Mouse (Mus musculus): ENCODE results near the gene Slc5a3.
"Not testable (repeated sequence)": the region's sequence is repeated elsewhere in the genome, so short reads cannot be mapped to it uniquely, and the experiment has no call there.

Slc5a3 gene

DNA sequence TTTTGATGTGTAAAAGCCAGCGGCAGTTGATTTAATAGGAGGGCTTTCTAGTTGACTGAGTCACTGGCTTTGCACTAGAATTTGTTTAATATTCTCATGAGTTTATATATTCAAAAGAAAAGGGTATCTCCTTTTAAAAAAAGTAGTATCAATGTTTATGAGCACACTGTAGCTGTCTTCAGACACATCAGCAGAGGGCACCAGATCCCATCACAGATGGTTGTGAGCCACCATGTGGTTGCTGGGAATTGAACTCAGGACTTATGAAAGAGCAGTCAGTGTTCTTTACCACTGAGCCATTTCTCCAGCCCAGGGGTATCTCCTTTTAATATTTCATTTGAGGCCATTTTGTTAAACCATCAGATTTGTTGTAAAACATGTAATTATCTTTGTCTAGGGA lies 4.7 kb downstream of the Slc5a3 start:
- no peak for DNase-seq (ENCODE audit: low read depth, low spot score)

DNA sequence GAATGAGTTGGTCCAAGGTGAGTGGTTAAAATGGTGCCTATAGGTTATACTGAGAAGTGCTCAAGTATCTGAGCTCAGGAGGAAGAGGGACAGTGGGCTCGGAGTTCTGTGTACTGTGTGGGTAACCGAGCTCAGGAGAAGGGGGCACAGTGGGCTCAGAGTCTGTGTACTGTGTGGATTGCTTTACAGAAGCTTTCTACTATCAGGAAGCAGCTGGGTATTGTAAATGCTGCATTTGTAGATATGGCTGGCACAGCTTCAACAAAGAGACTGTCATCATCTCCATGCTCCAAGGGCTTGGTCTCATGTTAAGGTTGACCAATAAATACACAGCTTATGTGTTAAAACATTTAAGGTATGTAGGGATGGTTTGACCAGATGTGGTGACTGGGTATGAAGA lies 6.7 kb downstream of the Slc5a3 start:
- DNase-seq (ENCODE audit: low read depth, low spot score), result no peak

DNA sequence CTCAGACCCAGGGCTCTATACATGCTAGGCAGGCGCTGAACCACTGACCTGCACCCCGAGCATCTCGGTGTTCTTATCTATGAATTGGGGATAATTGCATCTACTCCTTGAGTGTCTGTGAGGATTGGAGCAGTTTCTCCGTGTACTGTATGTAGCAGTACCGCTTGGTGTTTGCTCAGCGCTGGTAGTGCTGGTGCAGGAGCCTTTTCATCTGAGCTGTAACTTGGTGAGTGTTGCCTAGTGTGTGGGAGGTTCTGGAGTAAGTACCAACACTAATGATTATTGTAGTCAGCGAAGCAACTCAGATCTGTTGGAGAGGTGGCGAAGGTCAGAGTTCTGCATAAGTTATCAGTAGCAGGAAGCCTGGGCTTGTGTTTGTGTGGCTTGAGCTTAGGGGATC lies 12.2 kb downstream of the Slc5a3 start:
- no peak for DNase-seq (ENCODE audit: low read depth, low spot score)

DNA sequence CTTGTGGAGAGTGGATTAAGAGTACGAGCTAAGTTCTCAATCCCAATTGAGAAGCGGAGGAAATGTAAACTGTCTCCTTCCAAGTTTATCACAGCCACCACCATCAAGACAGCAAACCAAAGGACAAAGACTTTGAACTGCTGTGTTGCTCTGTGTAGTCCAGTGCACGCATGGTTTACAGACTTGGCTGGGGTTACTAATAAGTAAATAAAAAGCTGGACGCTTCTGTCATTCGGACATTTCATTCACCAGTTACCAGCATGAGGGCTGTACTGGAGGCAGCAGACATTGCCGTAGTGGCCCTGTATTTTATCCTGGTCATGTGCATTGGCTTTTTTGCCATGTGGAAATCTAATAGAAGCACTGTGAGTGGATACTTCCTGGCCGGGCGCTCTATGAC lies 18.7 kb downstream of the Slc5a3 start:
- no peak for DNase-seq (ENCODE audit: low read depth, low spot score)

DNA sequence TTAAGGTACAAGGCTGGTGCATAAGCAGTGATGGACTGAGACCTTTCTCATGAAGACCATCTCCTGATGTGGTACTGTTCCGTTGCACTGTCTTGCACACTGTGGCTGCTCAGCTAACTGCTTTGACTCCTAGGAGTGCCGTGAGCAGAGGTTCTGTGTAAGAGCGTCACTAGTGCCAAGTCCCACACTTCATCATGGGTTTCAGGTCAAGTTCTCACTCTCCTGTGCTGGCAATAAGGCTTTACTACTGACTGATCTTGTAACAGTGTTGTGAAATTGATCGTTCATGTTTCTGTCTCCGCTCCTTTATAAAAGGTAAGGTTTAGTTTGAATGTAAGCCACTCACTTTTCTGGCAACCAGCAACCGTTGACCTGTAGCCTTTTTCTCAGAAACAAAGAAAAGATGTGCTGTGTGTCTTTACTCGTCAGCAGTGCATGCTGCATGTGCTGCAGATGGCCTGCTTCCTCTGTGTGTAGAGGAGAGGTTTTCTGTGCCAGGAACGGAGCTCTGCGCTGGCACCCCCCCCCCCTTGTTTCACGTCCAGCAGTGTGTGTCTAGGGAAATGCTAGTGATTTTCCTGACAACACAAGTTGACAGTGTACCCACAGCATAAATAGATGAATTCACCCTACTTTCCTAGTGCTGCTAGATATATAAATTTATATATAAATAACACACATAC lies 25.8 kb downstream of the Slc5a3 start:
- no peak for DNase-seq (ENCODE audit: low read depth, low spot score)

DNA sequence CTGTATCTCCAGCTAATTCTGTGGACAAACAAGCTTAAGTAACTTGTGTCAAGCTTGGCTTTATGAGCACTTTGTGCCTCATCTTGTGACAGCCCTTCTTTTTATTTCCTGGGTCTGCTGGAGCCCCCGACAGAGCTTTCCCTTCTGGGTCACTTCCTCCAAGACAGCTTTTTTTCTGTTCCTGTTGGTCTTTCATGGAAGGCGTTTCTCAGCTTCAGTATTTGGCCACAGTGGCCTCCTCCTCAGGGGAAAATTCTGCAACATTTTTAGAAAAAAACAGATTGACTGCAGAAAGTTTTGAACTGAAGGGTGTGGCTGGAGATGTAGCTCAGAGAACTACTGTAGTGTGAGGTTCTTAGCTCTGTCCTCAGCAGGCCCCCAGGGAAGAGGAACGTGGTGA lies 31.1 kb downstream of the Slc5a3 start:
- DNase-seq (ENCODE audit: low read depth, low spot score), result no peak

DNA sequence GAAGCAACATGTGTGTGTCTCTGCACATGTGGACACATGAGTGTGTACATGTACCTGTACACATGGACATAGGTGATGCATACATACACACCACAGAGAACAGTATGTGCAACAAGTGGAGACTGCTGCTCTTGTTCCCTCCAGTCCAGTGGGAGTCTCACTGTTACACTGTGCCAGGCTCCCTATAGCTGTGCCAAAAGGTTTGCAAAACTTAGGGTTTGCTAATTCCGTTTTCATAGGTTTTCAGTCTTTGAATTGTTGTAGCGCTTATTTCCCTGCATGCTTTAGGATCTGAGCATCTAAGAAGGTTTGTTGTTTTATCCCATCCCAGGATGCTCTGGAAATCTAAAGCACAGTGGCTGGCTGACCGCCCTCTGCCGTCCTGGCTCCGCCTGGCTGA lies 33.8 kb downstream of the Slc5a3 start:
- no peak for DNase-seq (ENCODE audit: low read depth, low spot score)

DNA sequence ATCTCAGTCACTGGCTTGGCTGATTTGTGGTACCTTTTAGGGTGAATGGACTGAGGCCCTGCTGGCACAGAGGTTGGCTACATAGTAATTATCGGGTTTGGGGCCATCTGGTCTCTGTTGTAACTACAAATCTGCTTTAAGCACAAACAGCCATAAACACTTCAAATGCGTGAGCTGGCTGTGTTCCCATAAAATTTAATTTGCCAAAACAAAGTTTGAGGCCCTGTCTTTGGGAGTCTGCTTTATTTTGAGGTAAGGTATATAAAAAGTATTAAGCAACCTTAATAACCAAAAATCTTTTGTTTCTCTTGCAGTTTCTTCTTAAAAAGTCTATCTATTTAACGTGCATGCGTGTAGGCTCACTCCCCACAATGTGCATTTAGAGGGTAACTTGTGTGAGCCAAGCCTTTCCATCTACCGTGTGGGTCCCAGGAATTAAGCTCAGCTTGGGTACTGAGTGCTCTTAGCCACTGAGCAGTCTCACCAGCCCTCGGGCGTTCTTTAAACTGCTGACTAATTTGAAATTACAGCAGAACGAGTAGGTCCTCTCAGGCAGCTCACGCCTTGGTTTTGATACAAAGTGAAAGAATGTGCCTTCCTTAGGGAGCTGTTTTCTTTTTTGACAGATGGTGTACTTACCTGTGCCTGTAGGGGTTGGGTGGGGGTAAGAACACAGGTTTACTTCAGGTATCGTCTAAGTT lies 40.4 kb downstream of the Slc5a3 start:
- DNase-seq (ENCODE audit: low read depth, low spot score), result no peak

DNA sequence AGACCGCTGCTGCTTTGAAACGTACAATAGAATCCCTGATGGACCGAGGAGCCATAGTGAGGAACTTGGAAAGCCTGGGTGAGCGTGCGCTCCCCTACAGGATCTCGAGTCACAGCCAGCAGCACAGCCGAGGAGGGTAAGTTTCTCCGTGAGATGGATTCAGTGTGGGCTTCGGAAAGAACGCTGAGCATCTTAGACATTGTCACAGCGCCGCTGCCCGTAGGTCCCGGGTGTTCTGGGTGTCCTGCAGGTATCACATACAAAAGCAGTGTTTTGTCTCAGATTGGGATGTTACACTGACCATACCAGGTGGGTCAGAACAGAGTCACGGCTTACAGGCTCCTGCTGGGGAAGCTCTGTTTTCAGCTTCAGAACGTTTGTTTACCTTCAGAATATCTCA lies 41.5 kb downstream of the Slc5a3 start:
- DNase-seq (ENCODE audit: low read depth, low spot score), result no peak

DNA sequence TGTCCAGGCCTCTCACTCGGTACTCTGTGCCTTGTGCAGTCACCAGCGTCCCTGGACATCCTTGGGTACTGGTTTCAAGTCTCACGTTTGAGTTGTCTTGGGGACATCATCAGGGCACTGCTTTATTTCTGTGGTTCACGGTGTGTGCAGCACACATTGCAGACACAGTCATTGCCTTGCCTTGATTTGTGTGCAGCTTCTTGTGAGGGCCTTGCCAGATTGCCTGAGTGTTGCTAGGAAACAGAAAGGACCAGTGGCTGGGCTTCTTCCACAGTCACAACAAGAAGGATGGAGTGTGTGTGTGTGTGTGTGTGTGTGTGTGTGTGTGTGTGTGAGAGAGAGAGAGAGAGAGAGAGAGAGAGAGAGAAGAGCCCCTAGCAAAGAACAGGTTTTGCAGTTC lies 42.0 kb downstream of the Slc5a3 start:
- no peak for DNase-seq (ENCODE audit: low read depth, low spot score)

DNA sequence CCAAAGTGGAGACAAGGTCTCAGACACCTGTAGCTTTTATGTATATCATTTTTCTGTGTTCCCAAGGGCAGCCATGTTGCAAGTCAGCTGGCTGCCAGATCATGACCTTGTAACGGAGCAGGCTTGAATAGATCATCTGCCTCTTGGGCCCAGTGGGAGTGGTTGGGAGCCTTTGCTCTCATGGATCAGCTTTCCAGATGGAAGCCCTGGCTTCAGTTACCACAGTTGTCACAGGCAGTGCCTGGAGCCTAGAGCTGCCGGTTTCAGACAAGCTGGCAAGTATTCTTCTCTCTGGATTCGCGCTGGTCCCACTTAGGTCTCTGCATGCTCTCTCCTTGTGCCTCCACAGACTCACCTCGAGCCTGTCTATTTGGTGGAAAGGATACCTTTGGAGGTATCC lies 44.0 kb downstream of the Slc5a3 start:
- DNase-seq (ENCODE audit: low read depth, low spot score), result no peak

DNA sequence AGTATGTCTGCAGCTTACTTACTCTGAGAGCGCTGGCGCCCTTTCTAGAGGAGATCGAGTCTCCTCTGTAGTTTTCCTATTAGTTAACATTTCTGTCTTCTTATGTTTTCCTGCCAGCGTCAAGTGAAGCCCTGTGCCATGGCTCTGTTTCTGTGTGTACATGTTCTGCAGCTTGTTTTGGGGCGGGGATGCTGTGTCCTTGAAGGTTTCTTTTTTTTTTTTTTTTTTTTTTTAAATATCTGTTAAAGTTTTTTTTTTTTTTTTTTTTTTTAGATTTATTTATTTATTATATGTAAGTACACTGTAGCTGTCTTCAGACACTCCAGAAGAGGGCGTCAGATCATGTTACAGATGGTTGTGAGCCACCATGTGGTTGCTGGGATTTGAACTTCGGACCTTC lies 44.8 kb downstream of the Slc5a3 start:
- not testable (repeated sequence) for DNase-seq (ENCODE audit: low read depth, low spot score)

DNA sequence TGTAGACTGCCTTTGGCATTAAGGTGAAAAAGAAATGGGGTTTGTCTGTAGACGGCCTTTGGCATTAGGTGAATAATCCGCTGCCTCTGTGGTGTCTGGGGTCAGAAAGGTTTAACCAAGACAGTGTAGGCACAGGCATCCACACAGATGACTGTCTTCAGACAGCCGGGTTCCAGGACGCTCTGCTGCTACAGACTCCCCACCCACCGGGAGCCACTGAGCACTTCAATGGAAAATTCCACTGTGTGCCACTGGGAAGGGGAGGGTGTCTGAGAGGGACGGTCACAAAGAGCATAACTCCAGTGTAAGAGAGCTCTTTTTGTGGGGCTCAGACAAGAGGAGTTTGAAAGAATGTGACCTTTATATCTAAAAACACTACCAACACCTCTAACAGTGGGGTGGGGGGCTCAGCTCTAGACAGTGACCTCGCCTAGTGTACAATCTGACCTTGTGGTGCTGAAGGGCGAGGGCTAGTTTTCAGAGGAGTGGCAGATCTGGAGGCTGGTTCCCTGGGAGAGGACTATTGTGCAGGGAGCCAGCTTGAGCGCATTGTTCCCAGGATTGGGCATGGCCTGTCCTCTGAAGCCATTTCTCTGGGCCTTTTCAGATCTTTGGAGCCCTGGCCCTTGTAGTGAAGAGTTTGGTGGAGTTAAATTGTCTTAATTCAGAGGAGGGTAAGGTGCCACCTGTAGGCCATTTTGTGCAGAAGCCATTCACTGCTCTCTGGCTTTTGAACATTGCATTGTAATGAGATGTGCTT lies 45.6 kb downstream of the Slc5a3 start:
- DNase-seq (ENCODE audit: low read depth, low spot score), result no peak

DNA sequence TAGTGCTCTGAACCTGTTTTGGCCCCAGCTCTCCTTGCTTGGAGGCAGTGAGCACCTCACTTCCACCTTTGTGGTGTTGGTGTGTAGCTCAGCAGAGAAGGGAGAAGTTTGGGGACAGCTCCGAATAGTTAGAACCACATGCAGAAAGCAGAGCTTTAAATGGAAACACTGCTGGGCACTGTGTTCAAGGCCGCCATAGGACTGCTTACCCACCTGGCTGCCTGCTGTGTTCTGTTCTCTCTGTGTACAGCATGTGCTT lies 46.1 kb downstream of the Slc5a3 start:
- no peak for DNase-seq (ENCODE audit: low read depth, low spot score)

DNA sequence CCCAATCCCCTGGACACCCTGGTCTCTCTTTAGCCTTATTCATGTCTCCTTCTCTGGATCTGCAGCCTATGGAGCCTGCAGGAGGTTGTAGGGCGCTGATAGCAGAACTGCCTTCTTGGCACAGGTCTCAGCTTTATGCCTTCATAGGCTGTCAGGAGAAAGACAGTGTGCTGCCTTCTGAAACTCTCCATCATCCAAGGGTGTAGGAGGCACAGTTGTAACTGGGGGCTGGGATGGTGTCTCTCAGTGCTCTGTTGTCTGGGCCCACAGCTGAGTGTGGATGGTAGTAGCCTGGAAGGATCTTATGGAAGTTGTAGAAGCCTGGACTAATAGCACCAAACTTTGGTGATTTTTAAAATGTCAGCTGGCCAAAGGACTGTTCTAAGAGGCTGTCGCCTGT lies 46.8 kb downstream of the Slc5a3 start:
- DNase-seq (ENCODE audit: low read depth, low spot score), result no peak

DNA sequence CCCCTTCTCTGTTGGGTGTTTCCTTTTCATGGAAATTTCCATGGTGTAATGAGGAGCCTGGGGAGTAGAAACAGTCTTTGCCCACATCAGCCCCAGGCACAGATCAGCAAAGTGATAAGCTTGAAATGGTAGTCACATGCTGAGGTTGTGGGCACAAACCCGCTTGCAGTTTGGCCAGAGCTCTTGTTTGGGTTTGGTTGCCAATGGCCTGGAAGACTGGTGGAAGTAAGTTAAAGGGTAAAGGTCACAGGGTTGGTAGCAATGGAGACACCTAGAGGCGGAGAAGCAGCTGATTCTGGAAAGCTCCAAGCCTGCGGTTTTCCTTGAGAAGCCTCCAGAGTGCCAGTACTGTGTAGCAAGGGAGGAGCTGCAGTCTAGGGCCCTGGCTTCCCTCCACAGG lies 47.5 kb downstream of the Slc5a3 start:
- DNase-seq (ENCODE audit: low read depth, low spot score), result no peak

DNA sequence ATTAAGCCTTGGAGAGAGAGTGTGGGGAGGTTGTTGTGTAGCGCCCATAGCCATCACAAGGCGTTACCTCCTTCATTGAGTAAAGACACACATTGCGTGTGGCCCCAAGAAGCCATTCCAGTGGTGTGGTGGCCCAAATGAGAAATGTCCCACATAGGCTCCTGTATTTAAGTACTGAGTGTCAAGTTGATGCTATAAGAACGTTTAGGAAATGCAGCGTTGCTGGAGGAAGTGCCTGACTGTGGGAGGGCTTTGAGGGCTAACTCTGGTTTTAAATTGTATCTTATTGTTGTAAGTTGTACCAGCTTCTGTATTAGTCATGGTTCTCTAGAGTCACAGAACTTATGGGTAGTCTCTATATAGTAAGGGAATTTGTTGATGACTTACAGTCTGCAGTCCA lies 49.2 kb downstream of the Slc5a3 start:
- DNase-seq (ENCODE audit: low read depth, low spot score), result no peak

DNA sequence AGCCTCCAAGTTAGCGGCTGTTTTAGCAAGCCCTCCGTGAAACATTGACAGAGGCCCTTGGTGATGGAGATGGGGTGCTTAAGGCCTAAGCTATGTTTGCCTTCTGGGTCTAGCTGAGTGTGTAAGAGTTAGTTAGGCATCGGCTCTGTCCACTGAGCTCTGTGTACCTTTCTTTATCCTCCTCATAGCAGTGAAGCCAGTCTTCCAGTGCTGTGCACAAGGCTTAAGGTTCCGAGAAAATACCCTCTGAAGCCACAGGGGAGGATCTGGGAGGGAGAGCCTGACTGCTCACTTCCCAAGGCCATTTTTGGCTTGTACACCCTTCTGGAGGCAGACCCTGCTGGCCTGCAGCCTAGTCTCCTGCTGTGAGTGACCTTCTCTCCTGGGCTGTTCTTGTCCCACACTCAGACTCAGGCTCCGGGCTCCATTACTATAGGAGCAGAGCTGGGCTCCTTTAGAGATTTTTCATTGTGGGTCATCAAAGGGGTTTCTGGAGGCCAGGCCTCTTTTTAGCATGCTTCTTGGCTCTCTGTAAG lies 56.7 kb downstream of the Slc5a3 start:
- no peak for DNase-seq (ENCODE audit: low read depth, low spot score)

DNA sequence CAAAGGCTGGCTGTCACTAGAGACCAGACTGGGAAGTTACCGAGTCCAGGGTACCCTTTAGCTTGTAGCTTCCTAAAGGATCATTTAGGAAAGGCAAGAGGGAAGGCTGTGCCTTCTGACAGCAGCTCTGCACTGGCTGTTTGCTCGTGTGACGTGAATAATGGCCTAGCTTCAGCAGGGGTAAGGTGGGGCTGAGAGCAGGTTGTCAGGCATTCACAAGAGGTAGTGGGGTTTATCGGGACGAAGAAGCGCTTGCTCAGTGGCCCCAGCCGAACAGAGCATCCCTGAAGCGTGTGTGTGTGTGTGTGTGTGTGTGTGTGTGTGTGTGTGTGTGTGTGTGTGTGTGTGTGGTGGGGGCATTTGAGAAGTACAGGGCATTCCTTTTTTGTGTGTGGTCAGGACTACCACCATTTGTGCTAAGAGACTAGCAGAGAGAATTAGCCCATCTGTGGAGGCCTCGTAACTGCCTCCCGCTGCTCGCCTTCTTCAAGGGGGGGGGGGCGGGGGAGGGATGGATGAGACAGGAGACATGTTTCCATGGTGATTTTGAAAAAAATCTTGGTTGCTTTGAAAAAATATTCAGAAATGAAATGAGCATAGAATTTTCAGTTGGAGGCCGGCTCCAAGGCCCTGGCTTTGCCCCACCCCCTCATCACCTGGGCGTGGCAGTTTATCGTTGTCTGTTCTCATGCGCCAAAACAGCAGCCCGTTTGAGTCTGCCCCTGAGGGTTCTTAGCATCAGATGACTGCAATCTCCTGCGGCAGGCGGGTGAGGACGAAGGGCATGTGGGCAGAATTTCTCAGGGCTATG lies 57.7 kb downstream of the Slc5a3 start:
- no peak for DNase-seq (ENCODE audit: low read depth, low spot score)

DNA sequence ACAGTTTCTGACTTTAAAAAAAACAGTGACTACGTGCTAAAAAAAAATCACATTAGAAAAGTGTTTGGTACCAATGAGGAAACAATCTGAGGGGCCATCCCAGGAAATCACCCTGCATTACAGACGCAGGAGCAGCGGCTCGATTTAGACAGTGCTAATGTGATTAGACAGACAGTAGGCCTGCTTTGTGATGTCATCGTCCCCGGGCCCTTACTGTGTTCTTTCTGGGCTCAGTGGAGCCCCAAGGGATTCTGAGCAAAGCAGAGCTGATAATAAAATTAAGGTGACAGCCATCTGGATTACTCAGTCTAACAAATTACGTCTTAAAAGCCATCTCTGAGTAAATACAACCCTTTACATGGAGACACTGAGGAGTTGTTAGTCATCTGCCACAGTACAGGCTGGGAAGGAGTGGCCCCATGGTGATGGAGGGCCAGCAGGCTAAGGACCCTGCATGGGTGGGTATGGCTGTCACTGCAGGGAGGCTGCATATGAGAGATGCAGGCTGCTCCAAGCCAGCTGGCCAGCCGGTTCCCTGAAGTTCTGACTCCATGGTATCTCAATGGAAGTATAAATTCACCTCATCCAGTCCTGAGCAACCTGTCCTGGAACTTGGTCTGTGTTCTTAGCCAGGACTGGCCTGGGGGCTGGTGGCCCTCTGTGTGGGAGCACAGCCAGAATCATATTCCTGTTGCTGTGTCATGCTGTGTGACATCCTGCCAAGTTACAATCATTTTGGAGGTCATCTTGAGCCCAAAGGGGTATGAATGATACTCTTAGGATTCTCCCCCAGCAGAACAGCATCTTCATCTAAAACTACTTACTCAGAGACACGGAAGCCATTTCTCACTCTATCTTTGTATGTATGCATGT lies 59.5 kb downstream of the Slc5a3 start:
- DNase-seq (ENCODE audit: low read depth, low spot score), result no peak

DNA sequence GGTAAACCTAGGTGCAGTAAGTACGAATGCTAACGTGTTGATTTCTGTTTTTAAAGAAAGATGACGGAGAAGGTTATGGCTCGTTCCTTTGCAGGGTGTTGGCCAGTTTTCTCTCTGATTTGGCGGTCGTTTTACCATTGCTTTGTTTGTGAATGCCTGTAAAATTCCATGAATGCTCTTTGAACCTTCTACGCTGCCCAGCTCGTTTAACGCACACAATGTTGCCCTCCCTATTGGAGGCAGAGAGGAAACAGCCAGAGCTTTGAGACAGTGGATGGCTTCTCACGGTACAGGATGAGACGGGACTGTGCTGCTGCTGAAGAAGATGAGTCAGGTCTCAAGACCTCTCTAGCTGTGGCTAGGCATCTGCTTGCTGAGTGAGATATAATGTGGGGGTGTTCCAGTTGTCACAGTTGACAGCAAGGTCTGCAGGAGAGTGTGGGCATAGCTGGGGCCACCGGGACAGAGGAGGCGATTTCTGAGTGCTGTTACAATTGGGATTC lies 60.9 kb downstream of the Slc5a3 start:
- DNase-seq (ENCODE audit: low read depth, low spot score), result no peak
